Mouse (Mus musculus): ENCODE measurements around the gene Mrps24.

DNA sequence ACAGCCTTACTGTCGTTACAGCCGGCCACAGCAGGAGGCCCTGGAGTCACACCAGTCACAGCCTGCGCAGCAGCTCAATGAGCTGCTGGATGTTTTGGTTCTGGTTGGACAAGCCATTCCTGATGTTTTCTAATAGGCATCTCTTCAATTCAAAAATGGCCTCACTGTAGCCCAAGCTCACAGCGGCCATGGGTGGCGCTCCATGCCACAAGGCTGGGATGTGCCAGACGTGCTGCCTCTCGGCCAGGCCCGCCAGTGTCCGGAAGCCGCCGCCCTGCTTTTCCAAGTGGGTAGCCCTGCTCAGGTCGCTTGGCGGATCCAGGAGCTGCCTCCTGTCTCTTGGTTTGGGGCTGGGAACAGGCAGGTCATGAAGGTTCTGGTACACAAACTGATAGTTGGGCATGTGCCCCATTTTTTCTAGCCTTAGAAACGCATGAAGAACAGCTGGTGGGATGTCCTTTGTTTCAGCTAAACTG lies at the start of gene Mrps24:
- TF ChIP-seq CTCF (IDR thresholded peaks at IDR 0.05; ENCODE audit: low read depth, low read length) (no peak), POLR2A (IDR thresholded peaks at IDR 0.05; ENCODE audit: insufficient read depth, low read length) (no peak), EP300 (IDR thresholded peaks at IDR 0.05; ENCODE audit: insufficient read depth, low read depth, low read length) (no peak)

Measured in ES-Bruce4 (cell line).